Mouse (Mus musculus) lung, postnatal 10 days (tissue): ENCODE data around the gene Cenpt.

Experiments used
- DNase-seq: peaks from one replicate; pipeline ENCODE4 v3.0.0; 2021

Cenpt gene

DNA sequence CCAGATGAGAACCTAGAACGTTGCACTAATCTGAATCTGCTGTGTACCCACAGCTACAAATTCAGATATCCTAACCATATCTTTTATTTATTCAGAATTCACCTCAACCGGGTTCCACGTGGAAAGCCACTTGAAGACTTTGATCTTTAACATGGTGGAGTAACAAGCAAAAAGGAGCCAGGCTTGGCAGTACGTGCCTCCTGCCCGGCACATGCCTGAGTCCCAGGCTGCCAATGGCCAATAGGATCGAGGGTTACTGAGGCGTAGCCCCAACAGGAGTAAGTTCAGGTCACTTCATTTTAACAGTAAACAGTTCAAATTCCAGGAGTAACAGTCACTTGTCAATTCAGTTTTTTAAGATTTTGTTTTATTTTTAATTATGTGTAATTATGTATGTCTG, 48.3 kb downstream of the Cenpt start:
- no peak for DNase-seq

DNA sequence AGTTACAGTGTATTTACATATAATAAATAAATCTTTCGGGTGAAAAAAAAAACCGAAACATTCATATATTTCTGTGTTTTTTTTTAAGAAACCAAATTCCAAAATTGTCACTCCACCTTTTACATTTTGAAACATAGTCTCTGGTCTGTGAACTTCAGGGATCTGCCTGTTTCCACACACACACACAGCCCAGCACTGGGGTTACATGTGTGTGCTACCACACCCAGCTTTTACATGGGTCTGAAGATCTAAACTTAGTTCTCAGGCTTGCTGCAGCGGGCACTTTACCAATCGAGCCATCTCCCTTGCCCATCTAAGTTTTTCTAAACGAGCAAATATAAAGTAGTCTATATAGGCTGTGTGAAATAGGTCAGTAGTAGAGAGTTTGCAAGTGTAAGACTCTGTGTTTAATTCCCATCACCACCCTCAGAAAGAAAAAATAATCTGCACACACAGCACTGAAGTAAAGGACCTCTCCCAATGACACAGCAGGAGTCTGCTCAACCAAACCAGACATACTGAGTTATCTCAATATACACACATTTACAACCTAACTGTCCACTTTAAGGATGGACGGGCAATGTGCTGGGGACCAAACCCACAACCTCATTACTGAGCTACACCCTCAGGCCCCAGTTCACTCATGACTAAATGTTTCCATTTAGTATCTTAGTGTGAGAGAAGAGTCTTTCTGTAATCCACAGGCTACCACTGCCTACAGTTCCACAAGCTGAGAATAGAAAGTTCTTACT, 51.7 kb downstream of the Cenpt start:
- no peak for DNase-seq

DNA sequence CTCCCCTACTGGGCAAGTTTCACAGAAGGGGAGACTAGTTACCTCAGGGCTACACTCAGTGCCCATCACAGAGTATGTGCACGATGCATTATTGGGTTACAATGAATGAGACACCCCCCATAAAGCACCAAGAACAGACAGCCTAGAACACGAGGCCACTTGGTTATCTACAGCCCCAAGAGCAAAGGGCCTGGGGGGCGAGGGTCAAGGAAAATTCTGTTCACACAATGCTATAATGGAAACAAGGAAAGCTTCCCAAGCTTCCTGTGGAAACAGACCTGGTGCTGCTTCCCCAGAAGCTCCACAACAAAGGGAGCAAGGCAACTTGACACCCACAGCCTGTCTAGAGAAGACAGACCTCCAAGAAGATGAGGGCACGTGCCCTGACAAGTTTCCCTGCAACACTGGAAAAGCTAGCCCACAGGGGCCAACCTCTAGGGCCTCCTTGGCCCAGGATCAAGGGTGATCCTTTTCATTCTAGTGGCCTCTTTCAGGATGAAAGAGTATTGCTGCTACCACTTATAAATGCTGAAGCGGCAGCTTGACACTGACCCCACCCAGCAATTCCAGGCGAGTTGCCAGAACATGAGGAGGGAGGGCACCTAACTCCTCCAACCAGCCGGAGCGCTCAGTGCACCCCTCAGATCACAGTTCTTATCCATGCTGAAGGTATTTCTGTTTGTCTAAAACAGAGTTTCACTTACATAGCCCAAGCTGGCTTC, 53.8 kb downstream of the Cenpt start:
- peak; percentile 96 for DNase-seq

GRCm38 (mm10) chr8:105798408-105798807, 54.7 kb downstream of the Cenpt start:
- DNase-seq, result no peak

DNA sequence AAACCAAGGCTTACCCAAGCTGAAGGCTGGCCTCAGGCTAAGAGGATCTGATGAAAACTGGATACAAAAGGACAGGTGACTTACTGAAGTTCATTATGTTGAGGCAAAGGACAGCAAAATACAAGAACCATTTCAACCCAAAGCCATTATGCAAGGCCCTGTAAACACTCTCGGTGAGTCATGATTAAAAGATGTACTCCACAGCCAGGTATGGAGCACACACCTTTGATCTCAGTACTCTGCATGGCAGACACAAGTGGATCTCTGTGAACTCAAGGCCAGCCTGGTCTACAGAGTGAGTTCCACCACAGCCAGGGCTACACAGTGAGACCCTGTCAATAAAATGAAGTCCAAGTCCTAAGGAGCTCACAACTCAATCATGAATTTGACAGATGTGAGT, 57.3 kb downstream of the Cenpt start:
- DNase-seq, result no peak
